Mouse (Mus musculus): ENCODE measurements around the gene Lrif1.
"Not testable (repeated sequence)": the region's sequence is repeated elsewhere in the genome, so short reads cannot be mapped to it uniquely, and the experiment has no call there.

Gene Lrif1

GRCm38 (mm10) chr3:106684830-106685229, at the start of gene Lrif1:
Lrif1 (plus strand) TSS chr3:106684987.
- in situ Hi-C loops (cut with MboI; ENCODE audit: low pct_unique_long_range_greater_than_20kb in 1 of 2, low sequenced_read_pairs in 2 of 2, unreplicated experiment in 1 of 2), result no loop called here

GRCm38 (mm10) chr3:106672811-106673210, 12.0 kb upstream of the Lrif1 start:
- in situ Hi-C loops (cut with MboI; ENCODE audit: low pct_unique_long_range_greater_than_20kb in 1 of 2, low sequenced_read_pairs in 2 of 2, unreplicated experiment in 1 of 2), result not testable (repeated sequence)

- in situ Hi-C loops (cut with MboI; ENCODE audit: low pct_unique_long_range_greater_than_20kb in 1 of 2, low sequenced_read_pairs in 2 of 2, unreplicated experiment in 1 of 2), result no loop called here
Observed at GRCm38 (mm10) chr3:106685381-106685780, 594 bp downstream of the Lrif1 start.

GRCm38 (mm10) chr3:106721397-106722027, 36.7 kb downstream of the Lrif1 start:
- in situ Hi-C loops (cut with MboI; ENCODE audit: low pct_unique_long_range_greater_than_20kb in 1 of 2, low sequenced_read_pairs in 2 of 2, unreplicated experiment in 1 of 2), result no loop called here

- in situ Hi-C loops (cut with MboI; ENCODE audit: low pct_unique_long_range_greater_than_20kb in 1 of 2, low sequenced_read_pairs in 2 of 2, unreplicated experiment in 1 of 2), result no loop called here
Observed at GRCm38 (mm10) chr3:106722028-106722945, 37.5 kb downstream of the Lrif1 start.

GRCm38 (mm10) chr3:106755898-106756297, 71.1 kb downstream of the Lrif1 start:
- in situ Hi-C loops (cut with MboI; ENCODE audit: low pct_unique_long_range_greater_than_20kb in 1 of 2, low sequenced_read_pairs in 2 of 2, unreplicated experiment in 1 of 2), result no loop called here

- in situ Hi-C loops (cut with MboI; ENCODE audit: low pct_unique_long_range_greater_than_20kb in 1 of 2, low sequenced_read_pairs in 2 of 2, unreplicated experiment in 1 of 2), result no loop called here
Observed at GRCm38 (mm10) chr3:106771834-106772233, 87.0 kb downstream of the Lrif1 start.

- in situ Hi-C loops (cut with MboI; ENCODE audit: low pct_unique_long_range_greater_than_20kb in 1 of 2, low sequenced_read_pairs in 2 of 2, unreplicated experiment in 1 of 2), result no loop called here
Observed at GRCm38 (mm10) chr3:106785130-106785529, 100.3 kb downstream of the Lrif1 start.
